Mouse (Mus musculus) forebrain, postnatal 0 days (tissue): ENCODE data around the gene Coasy. TPM values are rescaled to one million over a fixed set of nuclear protein-coding genes. Genes with fewer than 3 reads are reported as not detected.
A peak's percentile ranks its signal among the peaks of the same experiment; 100 is the strongest.

Experiments
- ATAC-seq: fragments of 200-750 bp; cut with Nextera tagmentation; 2 replicates; pipeline ENCODE4 v1.8.0; 2017; ENCODE audit warnings: mild to moderate bottlenecking, moderate library complexity
- DNase-seq: peaks from one replicate; pipeline ENCODE4 v3.0.0-alpha.2; 2015
- H3K27ac ChIP-seq: fragments of 300-500 bp; sonication (generic); 2 replicates; pipeline ENCODE4 v1.5.1; 2014; ENCODE audit warnings: low read depth, mild to moderate bottlenecking, antibody characterized with exemption, low read length, moderate library complexity, mixed read lengths
- H3K27me3 ChIP-seq: fragments of 300-500 bp; sonication (generic); 2 replicates; pipeline ENCODE4 v1.6.1; 2014; ENCODE audit warnings: mild to moderate bottlenecking, low read length, mixed read lengths; ENCODE audit not compliant: insufficient read depth
- H3K36me3 ChIP-seq: fragments of 300-500 bp; sonication (generic); 2 replicates; pipeline ENCODE4 v1.6.1; 2014; ENCODE audit warnings: mild to moderate bottlenecking, moderate library complexity; ENCODE audit not compliant: insufficient read depth
- H3K4me1 ChIP-seq: fragments of 300-500 bp; sonication (generic); 2 replicates; pipeline ENCODE4 v1.6.1; 2014; ENCODE audit warnings: antibody characterized with exemption; ENCODE audit not compliant: insufficient read depth
- H3K4me2 ChIP-seq: fragments of 300-500 bp; sonication (generic); 2 replicates; pipeline ENCODE4 v1.6.1; 2014; ENCODE audit warnings: low read depth, mild to moderate bottlenecking, moderate library complexity
- H3K4me3 ChIP-seq: fragments of 300-500 bp; sonication (generic); 2 replicates; pipeline ENCODE4 v1.5.1; 2014; ENCODE audit warnings: low read depth, low read length, mixed read lengths
- H3K9ac ChIP-seq: fragments of 300-500 bp; sonication (generic); 2 replicates; pipeline ENCODE4 v1.6.1; 2014; ENCODE audit warnings: mild to moderate bottlenecking
- H3K9me3 ChIP-seq: fragments of 300-500 bp; sonication (generic); 2 replicates; pipeline ENCODE4 v1.6.1; 2016; ENCODE audit warnings: low read length
- CTCF ChIP-seq: sonication (generic); IDR thresholded peaks from 2 replicates; pipeline ENCODE4 v1.5.1; 2016; ENCODE audit warnings: antibody characterized with exemption, control low read depth, low read depth
- WGBS: fragments of 180-500 bp; shearing (Covaris S2); extraction: QIAGEN DNeasy Blood & Tissue Kit; methylation state at CpG from one replicate; pipeline ENCODE4 v1.1.7; 2014; 5-methylcytosine and 5-hydroxymethylcytosine counted together
- polyA plus RNA-seq: library from polyadenylated mRNA; unstranded; fragments of >200 nt; fragmentation: Nextera tagmentation; extraction: Ambion mirVana; gene quantifications from 2 replicates; pipeline ENCODE4 v1.2.1, GENCODE M21; 2015
- total RNA-seq: library from RNA; depleted of rRNA; stranded (reverse); fragments of >200 nt; gene quantifications from 2 replicates; pipeline ENCODE4 v1.2.3, GENCODE M21; 2014

The Coasy gene
- total and polyA plus RNA-seq, 2 experiments from 2014 or later, result 40.2 to 40.7 TPM

DNA sequence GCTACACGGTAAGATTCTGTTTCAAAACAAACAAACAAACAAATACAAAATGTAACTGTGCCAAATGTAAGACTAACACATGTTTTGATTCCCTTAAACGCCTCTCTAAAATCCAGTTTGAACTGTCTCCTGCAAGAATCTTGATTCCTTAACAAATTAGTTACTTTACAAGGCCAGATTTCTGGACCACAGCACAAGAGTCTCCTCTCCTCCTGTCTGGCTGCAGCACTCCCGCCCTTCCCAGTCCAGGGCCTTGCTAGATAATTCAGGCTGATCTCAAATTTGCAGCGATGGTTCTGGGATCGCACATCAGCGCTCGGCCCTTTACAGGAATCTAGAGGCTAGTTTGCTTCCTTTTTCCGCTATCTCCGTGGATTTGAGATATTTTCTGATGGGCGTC is 706 bp upstream of the Coasy start:
- H3K27me3 ChIP-seq, result peaks cover 40% of the 10 kb centered on the region
- no peak for TF ChIP-seq CTCF
- H3K9me3 ChIP-seq, result no peaks in the 10 kb centered on the region
- peaks cover 12% of the 10 kb centered on the region; the same call in 1 of the 2 replicates for H3K36me3 ChIP-seq
- peak overlapping the region; percentile 93 for H3K27ac ChIP-seq
- H3K4me1 ChIP-seq, result peaks cover 7% of the 10 kb centered on the region
- H3K4me3 ChIP-seq, result peak overlapping the region; percentile 56
- DNase-seq (no peak), ATAC-seq (no peak)
- H3K4me2 ChIP-seq, result peak overlapping the region; percentile 98
- WGBS, result 5% methylated on average over 10 of the region's 10 CpGs
- peak overlapping the region; percentile 84 for H3K9ac ChIP-seq

DNA sequence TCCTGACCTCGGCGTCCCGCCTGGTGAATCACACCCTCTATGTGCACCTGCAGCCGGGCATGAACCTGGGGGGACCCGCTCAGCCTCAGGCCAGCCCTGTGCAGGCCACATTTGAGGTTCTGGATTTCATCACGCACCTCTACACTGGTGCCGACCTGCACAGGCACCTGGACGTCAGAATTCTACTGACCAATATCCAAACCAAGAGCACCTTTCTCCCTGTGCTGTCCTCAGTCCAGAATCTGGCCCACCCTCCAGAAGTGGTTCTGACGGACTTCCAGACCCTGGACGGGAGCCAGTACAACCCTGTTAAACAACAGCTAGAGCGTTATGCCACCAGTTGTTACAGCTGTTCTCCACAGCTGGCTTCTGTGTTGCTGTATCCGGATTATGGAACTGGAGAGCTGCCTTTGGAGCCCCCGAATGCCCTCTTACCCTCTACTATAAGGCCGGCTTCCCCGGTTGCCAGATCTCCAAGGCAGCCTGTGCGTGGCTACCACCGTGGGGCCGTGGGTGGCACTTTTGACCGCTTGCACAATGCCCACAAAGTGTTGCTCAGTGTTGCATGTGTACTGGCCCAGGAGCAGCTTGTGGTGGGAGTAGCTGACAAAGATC is 825 bp downstream of the Coasy start:
- ATAC-seq, result no peak
- Histone ChIP-seq H3K4me2 (peak overlapping the region; percentile 98), H3K9ac (peak overlapping the region; percentile 84), H3K27ac (peak overlapping the region; percentile 93), H3K9me3 (no peaks in the 10 kb centered on the region), H3K36me3 (peaks cover 12% of the 10 kb centered on the region; the same call in 1 of the 2 replicates), H3K27me3 (peaks cover 31% of the 10 kb centered on the region), H3K4me3 (peak overlapping the region; percentile 56), H3K4me1 (peaks cover 12% of the 10 kb centered on the region)
- no peak for DNase-seq
- TF ChIP-seq CTCF, result no peak
- 28% methylated on average over 19 of the region's 19 CpGs for WGBS

DNA sequence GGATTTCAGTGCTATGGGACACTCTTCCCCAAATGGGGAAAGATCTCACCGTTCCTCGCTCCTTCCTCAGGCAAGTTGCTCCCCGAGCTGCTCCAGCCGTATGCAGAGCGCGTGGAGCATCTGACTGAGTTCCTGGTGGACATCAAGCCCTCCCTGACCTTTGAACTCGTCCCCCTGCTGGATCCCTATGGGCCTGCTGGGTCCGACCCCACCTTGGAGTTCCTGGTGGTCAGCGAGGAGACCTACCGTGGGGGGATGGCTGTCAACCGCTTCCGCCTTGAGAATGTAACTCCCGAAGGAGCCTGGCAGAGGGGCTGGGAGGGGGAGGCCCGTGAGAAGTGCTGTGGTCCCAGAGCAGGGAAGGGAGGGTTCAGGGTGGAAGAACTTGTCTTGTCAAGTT is 1.9 kb downstream of the Coasy start:
- Histone ChIP-seq H3K9me3 (no peaks in the 10 kb centered on the region), H3K4me3 (no peak overlapping the region), H3K9ac (no peak overlapping the region), H3K27me3 (peaks cover 21% of the 10 kb centered on the region), H3K36me3 (peaks cover 22% of the 10 kb centered on the region; the same call in 1 of the 2 replicates), H3K27ac (no peak overlapping the region), H3K4me2 (no peak overlapping the region), H3K4me1 (peaks cover 12% of the 10 kb centered on the region)
- 89% methylated on average over 14 of the region's 14 CpGs for WGBS
- no peak for TF ChIP-seq CTCF
- no peak for DNase-seq
- ATAC-seq, result no peak

DNA sequence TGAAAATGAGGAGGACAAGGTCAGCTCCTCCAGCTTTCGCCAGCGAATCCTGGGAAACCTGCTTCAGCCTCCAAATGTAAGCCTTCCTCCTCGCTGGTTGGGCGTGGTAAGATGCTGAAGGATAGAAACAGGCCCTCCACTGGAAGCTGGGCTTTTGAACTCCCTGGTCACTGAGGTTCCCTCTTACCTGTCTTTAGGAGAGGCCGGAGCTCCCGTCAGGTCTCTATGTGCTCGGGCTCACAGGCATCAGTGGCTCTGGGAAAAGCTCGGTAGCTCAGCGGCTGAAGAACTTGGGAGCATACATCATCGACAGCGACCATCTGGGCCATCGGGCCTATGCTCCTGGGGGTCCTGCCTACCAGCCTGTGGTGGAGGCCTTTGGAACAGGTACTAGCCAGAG is 2.4 kb downstream of the Coasy start:
- H3K4me3 ChIP-seq, result no peak overlapping the region
- peaks cover 15% of the 10 kb centered on the region for H3K27me3 ChIP-seq
- H3K9me3 ChIP-seq, result no peaks in the 10 kb centered on the region
- ATAC-seq (no peak), DNase-seq (no peak)
- 93% methylated on average over 12 of the region's 12 CpGs for WGBS
- H3K4me1 ChIP-seq, result peaks cover 12% of the 10 kb centered on the region
- no peak overlapping the region for H3K9ac ChIP-seq
- H3K27ac ChIP-seq, result no peak overlapping the region
- TF ChIP-seq CTCF, result no peak
- no peak overlapping the region for H3K4me2 ChIP-seq
- peaks cover 28% of the 10 kb centered on the region for H3K36me3 ChIP-seq

DNA sequence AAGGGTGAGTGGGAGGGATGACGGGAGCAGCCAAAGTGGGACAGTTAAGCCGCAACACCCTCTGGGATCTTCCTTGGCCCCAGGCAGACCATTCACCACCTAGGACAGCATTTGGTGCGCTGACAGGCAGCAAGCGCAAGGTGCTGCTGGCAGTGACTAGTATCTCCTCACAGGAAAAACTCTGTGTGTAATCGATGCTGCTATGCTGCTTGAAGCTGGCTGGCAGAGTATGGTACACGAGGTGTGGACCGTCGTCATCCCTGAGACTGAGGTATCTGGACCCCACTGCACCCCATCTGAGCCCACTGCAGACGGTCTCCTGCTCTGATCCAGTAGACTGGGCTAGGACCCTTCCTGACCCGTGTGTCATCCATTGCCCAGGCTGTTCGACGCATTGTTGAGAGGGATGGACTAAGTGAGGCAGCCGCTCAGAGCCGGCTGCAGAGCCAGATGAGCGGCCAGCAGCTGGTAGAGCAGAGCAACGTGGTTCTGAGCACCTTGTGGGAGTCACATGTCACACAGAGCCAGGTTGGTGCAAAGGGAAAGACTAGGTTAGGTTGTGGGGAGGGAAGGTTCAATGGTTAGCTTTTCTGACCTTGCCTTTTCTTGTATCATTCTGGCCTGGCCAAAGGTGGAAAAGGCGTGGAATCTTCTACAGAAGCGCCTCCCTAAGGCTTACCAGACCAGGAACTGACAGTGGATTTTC is 3.4 kb downstream of the Coasy start:
- peaks cover 38% of the 10 kb centered on the region for H3K36me3 ChIP-seq
- WGBS, result 94% methylated on average over 18 of the region's 18 CpGs
- H3K27me3 ChIP-seq, result peaks cover 6% of the 10 kb centered on the region
- no peak overlapping the region for H3K4me3 ChIP-seq
- H3K4me2 ChIP-seq, result no peak overlapping the region
- H3K9ac ChIP-seq, result 0 out of 2 replicates have a peak overlapping the region, but pooled peaks have one; percentile 81
- H3K9me3 ChIP-seq, result no peaks in the 10 kb centered on the region
- no peak overlapping the region for H3K27ac ChIP-seq
- ATAC-seq (no peak), DNase-seq (no peak)
- TF ChIP-seq CTCF, result no peak
- H3K4me1 ChIP-seq, result peaks cover 12% of the 10 kb centered on the region

DNA sequence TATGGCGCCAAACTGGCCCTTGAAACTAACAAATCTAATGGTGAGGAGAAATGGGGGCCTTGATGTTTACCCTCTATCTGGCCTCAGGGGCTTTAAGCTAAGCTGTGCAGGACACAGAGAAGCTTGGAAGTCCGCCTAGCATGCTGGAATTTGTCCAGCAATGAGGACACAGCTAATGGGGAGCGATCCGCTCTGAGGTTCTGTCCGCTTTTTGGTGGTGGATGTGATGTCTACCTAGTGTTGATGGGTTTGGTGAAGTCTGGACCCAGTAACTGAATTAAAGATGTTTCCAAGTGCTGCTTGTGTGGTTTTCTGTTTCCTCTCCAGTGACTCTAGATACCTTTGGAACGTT is 3.9 kb downstream of the Coasy start:
- Histone ChIP-seq H3K27me3 (peaks cover under 1% of the 10 kb centered on the region; the same call in 1 of the 2 replicates), H3K4me1 (peaks cover 12% of the 10 kb centered on the region), H3K9me3 (no peaks in the 10 kb centered on the region), H3K27ac (peak overlapping the region; percentile 86; the same call in 1 of the 2 replicates), H3K4me2 (peak overlapping the region; percentile 94; the same call in 1 of the 2 replicates), H3K9ac (peak overlapping the region; percentile 81; the same call in 1 of the 2 replicates), H3K4me3 (no peak overlapping the region; the same call in 1 of the 2 replicates), H3K36me3 (peaks cover 43% of the 10 kb centered on the region)
- ATAC-seq, result no peak
- no peak for TF ChIP-seq CTCF
- WGBS, result 73% methylated on average over 6 of the region's 6 CpGs
- no peak for DNase-seq
